Mouse (Mus musculus): ENCODE results near the gene Grap. TPM values are rescaled to one million over a fixed set of nuclear protein-coding genes. Genes with fewer than 3 reads are reported as not detected.

Gene Grap
- total RNA-seq, 2 experiments from 2014 or later = 5.1 to 6.7 TPM

GRCm38 (mm10) chr11:61654786-61655311 lies 1.8 kb downstream of the Grap start:
- intact Hi-C loops (cut with DNase I) = no loop called here
- no peak for DNase-seq (ENCODE audit: low spot score in 2 of 2)

- DNase-seq (ENCODE audit: low spot score in 2 of 2) = no peak
- intact Hi-C loops (cut with DNase I) = no loop called here
Observed at GRCm38 (mm10) chr11:61655649-61656048, 2.6 kb downstream of the Grap start.

DNA sequence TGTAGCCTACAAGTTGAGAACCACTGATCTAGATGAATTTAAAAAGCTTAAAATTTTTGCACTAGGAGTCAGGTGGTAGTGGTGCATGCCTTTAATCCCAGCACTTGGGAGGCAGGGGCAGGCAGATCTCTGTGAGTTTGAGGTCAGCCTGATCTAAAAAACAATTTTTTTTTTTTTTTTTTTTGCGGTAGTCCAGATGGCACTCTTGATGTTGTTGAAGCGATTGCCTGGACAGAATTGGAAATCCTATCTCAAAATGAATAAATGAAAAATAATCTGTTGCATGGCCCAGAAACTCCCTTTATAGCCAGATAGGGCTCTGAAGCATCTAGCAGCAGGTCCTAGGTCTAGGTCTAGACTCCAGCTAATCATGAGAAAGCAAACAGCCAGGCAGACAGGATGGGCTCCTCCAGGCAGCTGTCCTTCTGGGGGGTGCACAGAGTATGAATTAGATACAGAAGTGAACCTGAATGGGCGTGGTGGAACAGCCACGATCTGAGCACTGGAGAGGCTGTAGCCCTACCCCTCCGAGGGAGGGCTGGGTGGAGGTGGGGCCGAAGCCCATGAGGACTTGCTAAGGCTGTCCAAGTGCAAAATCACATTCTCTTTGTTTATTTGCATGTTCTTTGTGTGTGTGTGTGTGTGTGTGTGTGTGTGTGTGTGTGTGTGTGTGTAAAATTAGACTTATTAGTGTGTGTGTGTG lies 3.2 kb downstream of the Grap start:
- DNase-seq (ENCODE audit: low spot score in 2 of 2) = no peak
- intact Hi-C loops (cut with DNase I) = no loop called here

DNA sequence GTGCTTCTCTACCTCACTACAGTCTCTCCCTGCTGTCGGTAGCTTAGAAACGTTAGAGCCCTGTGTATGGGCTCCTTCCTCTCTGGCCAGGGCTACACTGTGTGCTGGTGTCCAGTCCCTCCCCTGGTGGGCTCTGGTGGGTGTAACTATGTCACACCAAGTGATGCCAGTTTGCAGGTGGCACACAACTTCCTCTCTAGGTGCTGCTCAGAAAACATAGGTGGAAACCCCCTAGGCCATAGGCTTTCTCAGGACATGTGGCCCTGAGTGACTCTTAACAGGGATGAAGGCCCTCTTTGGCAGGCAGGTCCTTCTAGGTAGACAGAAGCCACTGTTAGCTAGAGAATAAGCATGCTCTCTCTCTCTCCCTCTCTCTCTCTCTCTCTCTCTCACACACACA lies 4.4 kb downstream of the Grap start:
- intact Hi-C loops (cut with DNase I) = no loop called here
- DNase-seq (ENCODE audit: low spot score in 2 of 2) = no peak

- intact Hi-C loops (cut with DNase I) = no loop called here
- DNase-seq (ENCODE audit: low spot score in 2 of 2) = no peak
Observed at GRCm38 (mm10) chr11:61658360-61658922, 5.4 kb downstream of the Grap start.

DNA sequence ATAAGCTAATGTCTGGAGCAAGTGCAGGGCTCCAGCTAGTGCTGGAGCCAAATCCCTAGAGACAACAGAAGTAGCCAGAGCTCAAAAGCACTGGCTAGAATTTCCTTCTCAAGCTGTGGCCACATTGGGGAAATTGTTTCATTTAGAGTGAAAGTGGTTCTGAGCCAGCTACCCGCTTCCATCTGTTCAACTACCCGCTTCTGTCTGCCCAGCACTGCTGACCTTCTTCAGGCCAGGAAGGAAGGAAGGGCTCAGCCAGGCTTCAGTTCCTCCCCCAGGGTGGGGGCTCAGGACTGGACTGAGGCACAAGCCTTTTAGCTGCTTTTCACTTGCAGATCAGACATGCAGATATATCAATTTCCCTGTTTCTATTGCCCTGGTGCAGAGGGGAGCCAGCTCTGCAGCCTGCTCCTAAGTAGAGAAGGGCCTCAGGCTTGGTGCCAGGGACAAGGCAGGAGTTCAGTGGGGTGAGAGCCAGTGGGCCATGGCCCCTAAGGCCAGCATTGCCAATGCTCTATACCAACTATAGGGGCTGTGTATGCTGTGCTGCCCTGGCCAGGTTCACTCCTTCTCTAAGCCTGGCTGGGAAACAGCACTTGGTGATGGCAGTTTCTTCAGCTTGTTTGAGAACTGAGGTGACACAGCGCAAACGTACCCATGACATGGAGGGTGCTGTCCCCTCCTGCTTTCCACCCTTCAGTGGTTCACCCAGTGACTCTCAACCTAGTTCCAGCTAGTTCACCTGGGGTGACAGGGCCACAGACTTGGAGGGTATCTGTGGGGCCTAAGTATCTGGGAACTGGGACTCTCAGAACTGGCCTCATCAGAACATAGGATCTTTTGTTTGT lies 6.2 kb downstream of the Grap start:
- peak; percentile 14 to 40 for DNase-seq (ENCODE audit: low spot score in 2 of 2)
- intact Hi-C loops (cut with DNase I) = no loop called here

GRCm38 (mm10) chr11:61660001-61660400 lies 6.9 kb downstream of the Grap start:
- no peak for DNase-seq (ENCODE audit: low spot score in 2 of 2)

GRCm38 (mm10) chr11:61660806-61661392 lies 7.8 kb downstream of the Grap start:
- no peak for DNase-seq (ENCODE audit: low spot score in 2 of 2)
- intact Hi-C loops (cut with DNase I) = no loop called here

More at GRCm38 (mm10) chr11:61660001-61660400, 6.9 kb downstream of the Grap start:
- intact Hi-C loops (cut with DNase I) = no loop called here

GRCm38 (mm10) chr11:61662189-61662588 lies 9.1 kb downstream of the Grap start:
- intact Hi-C loops (cut with DNase I) = no loop called here
- DNase-seq (ENCODE audit: low spot score in 2 of 2) = no peak

DNA sequence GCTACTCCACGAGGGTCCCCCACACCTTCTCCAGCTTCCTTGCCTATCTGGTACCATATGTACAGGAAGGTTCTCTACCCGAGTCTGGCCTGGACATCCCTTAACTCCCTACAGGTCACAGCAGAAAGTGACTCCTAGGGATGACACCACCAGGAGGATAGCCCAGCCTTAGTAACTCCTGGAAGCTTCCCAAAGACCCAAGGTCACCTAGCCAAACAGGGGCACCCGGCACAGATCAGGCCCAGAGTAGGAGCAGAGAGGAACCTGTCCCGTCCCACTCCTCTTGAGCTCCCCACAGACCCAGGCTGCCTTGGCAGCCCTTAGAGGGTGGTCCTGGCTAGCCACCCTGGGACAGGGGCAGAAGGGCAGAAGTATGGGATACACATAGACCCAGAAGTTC lies 12.3 kb downstream of the Grap start:
- no peak for DNase-seq (ENCODE audit: low spot score in 2 of 2)

DNA sequence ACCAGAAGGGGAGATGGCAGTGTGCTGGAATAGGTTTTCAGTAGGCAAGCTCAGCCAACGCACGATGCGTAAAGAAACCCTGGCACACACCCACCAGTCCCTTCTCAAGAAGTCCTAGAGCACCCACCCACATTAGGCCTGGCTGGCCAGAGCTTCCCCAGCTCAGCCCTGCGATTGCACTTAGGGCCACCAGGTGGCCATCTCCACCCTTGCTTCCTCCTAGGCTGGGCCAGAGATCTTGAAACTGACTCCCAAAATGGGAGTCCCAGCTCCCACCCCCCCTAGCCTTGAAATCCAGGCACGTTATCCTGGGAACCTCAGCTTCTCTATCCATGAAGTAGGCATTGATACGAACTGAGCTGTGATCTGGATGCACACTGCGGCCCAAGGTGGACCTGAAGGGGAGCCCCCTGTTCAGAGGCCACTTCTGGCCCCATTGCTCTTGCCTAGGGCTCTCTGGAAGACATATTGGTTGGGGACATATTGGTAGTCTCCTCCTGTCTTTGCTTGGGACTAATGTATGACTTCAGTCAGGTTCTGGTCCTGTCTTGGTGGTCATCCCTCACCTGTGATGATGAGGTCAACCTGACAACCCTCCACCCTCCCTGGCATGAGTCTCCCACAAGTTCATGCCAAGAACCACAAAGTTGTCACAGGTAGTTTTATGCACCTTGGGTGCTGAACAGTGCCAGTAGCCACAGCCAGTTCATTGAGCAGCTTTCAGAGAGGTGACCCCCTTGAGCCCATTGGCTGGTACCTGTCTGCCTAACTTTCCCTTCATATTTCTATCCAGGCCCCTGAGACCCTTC lies 13.1 kb downstream of the Grap start:
- intact Hi-C loops (cut with DNase I) = loop anchor here (1.0 kb wide), 1 partner anchor 48 kb away; no protein-coding TSS in a partner anchor
- DNase-seq (ENCODE audit: low spot score in 2 of 2) = peak; percentile 47 to 69

More for the DNA sequence above, 12.3 kb downstream of the Grap start:
- intact Hi-C loops (cut with DNase I) = no loop called here

- intact Hi-C loops (cut with DNase I) = no loop called here
- DNase-seq (ENCODE audit: low spot score in 2 of 2) = no peak
Observed at GRCm38 (mm10) chr11:61667248-61667647, 14.2 kb downstream of the Grap start.

DNA sequence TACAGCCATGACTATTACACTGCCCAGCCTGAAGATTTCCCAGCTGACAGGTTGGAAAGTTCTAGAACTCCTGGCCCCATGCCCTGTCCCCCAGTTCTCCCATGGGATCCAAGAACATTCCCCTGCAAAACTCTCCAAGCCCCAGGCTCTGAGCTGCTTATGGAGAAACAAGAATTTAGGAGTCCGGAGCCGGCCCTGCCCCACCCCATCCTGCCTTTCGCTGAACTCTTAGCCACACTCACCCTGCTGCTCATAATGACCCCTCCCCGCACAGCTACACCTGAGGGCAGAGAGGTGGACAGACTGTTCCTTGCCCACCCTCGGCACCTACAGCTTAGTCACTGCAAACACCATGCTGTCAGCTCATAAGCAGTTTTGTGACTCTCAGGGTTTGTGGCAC lies 14.7 kb downstream of the Grap start:
- DNase-seq (ENCODE audit: low spot score in 2 of 2) = no peak
- intact Hi-C loops (cut with DNase I) = no loop called here

- intact Hi-C loops (cut with DNase I) = no loop called here
- no peak for DNase-seq (ENCODE audit: low spot score in 2 of 2)
Observed at GRCm38 (mm10) chr11:61669492-61670490, 16.7 kb downstream of the Grap start.

GRCm38 (mm10) chr11:61671781-61672383 lies 18.8 kb downstream of the Grap start:
- intact Hi-C loops (cut with DNase I) = no loop called here
- no peak for DNase-seq (ENCODE audit: low spot score in 2 of 2)

DNA sequence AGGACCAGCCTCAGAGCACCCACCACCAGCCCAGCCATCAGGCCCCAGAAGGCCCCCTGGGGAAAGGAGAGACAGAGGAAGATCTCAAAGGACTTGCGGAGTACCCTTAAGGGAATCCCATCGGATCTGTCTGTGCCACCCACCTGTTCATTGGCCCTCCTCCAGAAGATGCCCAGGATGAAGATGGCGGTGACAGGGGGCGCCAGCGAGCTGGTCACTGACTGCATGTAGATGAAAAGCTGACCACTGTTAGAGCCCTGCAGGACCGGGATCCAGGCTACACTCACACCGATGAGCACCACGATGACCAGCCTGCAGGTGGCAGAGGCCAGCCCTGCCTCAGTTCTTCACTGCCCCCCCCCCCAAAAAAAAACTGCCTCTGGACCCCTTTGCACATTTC lies 20.6 kb downstream of the Grap start:
- DNase-seq (ENCODE audit: low spot score in 2 of 2) = peak in 1 of 2 experiments; percentile 22
- intact Hi-C loops (cut with DNase I) = no loop called here

GRCm38 (mm10) chr11:61674151-61674838 lies 21.2 kb downstream of the Grap start:
- intact Hi-C loops (cut with DNase I) = no loop called here

More at GRCm38 (mm10) chr11:61674151-61674838, 21.2 kb downstream of the Grap start:
- DNase-seq (ENCODE audit: low spot score in 2 of 2) = no peak
